Mouse (Mus musculus) right cerebral cortex, adult 2 months (tissue): ENCODE measurements at regions not wholly inside any gene's neighbourhood (a gene's known extent, or its start where the extent isn't known, plus 50 kb on each side); places are given as distances from the start of the nearest gene placed in this dataset.

ENCODE experiments used
- DNase-seq, 2 experiments: peaks; one replicate each; pipeline ENCODE4 v3.0.0; 2021 to 2022; ENCODE audit warnings: low spot score in 2 of 2

DNA sequence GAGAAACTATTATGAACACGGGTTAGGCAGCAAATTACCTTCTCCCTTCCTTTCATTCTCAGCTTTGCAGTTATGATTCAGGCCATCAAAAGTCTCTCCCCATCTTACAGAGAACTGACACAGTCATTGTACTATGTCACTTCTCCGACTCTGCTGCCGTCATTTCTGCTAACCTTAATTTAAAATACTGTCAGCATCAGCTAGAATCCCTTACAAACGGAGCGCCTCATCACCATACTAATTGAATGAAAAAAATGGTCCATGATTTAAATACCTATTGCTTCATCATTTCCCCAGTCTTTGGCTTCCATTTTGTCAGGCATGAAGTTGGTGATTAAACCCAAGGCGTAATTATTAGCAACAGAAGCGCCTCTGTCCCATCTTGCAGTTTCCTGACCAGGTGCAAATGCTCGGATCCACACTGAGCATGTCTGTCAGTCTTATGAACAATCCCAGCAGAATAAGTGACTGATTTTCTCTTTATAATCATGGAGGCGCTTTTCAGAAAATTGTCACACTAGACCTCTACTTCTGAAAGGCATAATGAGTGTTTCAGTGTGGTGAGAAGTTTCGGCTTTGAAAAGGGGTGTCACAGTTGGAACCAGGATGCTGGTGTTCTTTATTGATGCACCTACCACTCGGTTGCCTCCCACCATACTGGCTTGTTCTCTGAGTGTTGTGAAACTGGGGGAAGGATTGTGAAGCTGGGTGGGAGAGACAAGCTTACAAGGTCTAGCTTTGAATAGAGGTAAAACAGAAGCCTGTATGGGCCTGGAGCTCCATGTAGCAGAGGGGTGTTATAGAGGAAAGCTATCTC, 52.4 kb upstream of the Npy start:
- DNase-seq: no peak
